Mouse (Mus musculus) kidney, adult 2 months (tissue): ENCODE measurements around the gene Nacc1. TPM values are rescaled to one million over a fixed set of nuclear protein-coding genes. Genes with fewer than 3 reads are reported as not detected.
A peak's percentile ranks its signal among the peaks of the same experiment; 100 is the strongest.

Source experiments
- DNase-seq: peaks from one replicate; pipeline ENCODE4 v3.0.0; 2021
- H3K27ac ChIP-seq: fragments of 200-500 bp; 2 replicates; pipeline ENCODE4 v1.5.1; 2012; ENCODE audit warnings: low read depth, low read length, control low read depth, inconsistent platforms; ENCODE audit not compliant: insufficient read depth
- H3K27me3 ChIP-seq: fragments of 200-500 bp; replicated peaks from 2 replicates; pipeline ENCODE4 v1.6.1; 2012; ENCODE audit warnings: mild to moderate bottlenecking, moderate library complexity, low read length, inconsistent platforms; ENCODE audit not compliant: control insufficient read depth, insufficient read depth
- H3K36me3 ChIP-seq: fragments of 200-500 bp; 2 replicates; pipeline ENCODE4 v1.6.1; 2012; ENCODE audit warnings: mild to moderate bottlenecking, moderate library complexity, low read length, inconsistent platforms; ENCODE audit not compliant: control insufficient read depth, insufficient read depth
- H3K4me1 ChIP-seq: fragments of 200-500 bp; 2 replicates; pipeline ENCODE4 v1.6.1; 2011; ENCODE audit warnings: low read length; ENCODE audit not compliant: control insufficient read depth, insufficient read depth
- H3K4me3 ChIP-seq: fragments of 200-500 bp; 2 replicates; pipeline ENCODE4 v1.5.1; 2011; ENCODE audit warnings: mild to moderate bottlenecking, low read depth, low read length, control low read depth; ENCODE audit not compliant: insufficient read depth
- CTCF ChIP-seq: fragments of 200-500 bp; conservative IDR thresholded peaks from 2 replicates; pipeline ENCODE4 v1.5.1; 2011; ENCODE audit warnings: low read depth, mild to moderate bottlenecking, control low read depth, low read length, moderate library complexity, mixed read lengths; ENCODE audit not compliant: insufficient read depth, insufficient read length
- POLR2A ChIP-seq: fragments of 200-500 bp; IDR thresholded peaks from one replicate; pipeline ENCODE4 v1.6.1; 2011; ENCODE audit warnings: low read depth, low read length, control low read depth
- WGBS: fragments of 180-500 bp; shearing (Covaris S2); methylation state at CpG from one replicate; pipeline ENCODE4 v1.1.7; 2018; 5-methylcytosine and 5-hydroxymethylcytosine counted together
- polyA plus RNA-seq: library from polyadenylated mRNA; depleted of rRNA; stranded (reverse); fragments of >200 nt; gene quantifications from 2 replicates; pipeline ENCODE4 v1.2.3, GENCODE M21; 2012

The Nacc1 gene
- polyA plus RNA-seq, 1 experiment = 85.8 TPM

DNA sequence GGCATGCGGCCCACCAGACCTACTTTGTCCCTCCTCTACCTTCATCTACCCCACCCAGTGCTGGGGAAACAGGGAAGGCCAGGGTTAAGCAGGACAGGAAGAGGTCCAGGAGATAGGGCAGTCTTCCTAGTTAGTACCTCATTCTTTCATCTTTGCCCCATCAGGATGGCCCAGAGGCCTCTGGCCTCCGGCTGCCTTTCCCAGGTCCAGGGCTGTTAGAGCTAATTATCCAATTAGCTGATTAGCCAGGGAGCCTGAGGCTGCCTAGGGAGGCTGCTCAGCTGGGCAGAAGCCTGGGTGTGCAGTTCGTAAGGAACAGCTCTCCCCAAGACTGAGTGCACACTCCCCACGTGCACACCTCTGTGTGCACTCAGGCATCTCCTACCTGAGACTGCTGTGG, 25.7 kb upstream of the Nacc1 start:
- Histone ChIP-seq H3K27me3 (no peaks in the 10 kb centered on the region), H3K4me3 (no peak overlapping the region), H3K36me3 (no peaks in the 10 kb centered on the region), H3K27ac (peak overlapping the region; percentile 2; the same call in 1 of the 2 replicates), H3K4me1 (no peaks in the 10 kb centered on the region)
- DNase-seq = no peak
- TF ChIP-seq CTCF (no peak), POLR2A (no peak)
- 62% methylated on average over 4 of the region's 4 CpGs for WGBS

DNA sequence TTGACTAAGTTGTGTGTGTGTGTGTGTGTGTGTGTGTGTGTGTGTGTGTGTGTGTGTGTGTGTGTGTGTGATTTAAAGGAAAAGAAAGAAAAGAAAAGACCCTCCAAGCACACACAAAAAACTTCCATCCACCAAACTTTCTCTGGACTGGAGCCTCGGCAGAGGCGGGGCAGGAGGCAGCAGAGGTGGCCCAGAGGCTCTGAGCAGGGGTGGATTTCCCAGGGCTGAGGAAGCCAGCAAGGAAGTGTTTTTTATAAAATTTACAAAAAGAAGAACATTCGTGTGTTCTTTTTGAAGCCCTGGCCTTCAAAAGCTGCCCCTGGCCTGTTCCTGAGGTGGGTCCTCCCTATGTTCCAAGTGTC, 25.1 kb upstream of the Nacc1 start:
- Histone ChIP-seq H3K4me3 (no peak overlapping the region), H3K36me3 (no peaks in the 10 kb centered on the region), H3K4me1 (no peaks in the 10 kb centered on the region), H3K27me3 (no peaks in the 10 kb centered on the region), H3K27ac (peak overlapping the region; percentile 2; the same call in 1 of the 2 replicates)
- WGBS = 29% methylated on average over 3 of the region's 3 CpGs
- TF ChIP-seq POLR2A (no peak), CTCF (no peak)
- DNase-seq = no peak

DNA sequence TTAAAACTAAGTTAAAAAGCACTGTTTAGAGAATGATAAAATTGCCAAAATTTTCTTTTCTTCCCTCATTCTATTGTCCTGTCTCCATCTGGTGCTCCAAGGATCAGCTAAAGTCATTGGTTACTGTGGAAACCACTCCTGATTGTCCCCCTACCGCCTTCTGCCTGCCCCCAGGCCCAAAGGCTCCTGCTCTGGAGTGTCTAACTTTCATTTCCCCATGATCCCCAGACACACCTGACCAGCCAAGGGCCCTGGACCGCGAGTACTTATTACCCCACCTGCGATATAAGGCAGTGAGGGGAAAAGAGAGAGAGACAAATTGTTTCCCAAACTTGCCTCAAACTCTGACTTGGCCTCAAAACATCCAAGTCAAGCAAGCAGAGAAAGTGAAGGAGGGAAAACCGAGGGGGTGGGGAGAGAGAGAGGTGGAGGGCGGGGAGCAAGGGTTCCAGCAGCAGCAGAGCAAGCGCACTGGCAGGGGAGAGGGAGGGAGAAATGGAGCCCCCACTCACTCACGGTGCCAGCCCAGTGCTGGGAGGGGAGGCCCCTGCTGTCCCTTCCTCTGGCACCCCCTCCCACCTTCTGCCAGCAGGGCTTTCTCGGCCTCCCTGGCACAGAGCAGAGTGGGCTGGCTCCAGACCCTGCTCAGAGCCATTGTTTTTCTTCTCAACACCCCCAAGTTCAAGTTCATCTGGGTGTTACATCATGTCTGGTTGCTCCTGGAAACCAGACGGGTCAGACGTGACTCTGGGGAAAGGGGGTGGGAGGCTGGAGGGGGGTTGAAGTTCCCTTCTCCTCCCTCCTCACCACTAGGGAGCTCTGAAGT, 24.5 kb upstream of the Nacc1 start:
- 33% methylated on average over 11 of the region's 11 CpGs for WGBS
- no peaks in the 10 kb centered on the region for H3K36me3 ChIP-seq
- no peak for DNase-seq
- no peak overlapping the region for H3K4me3 ChIP-seq
- TF ChIP-seq CTCF = no peak
- no peak for TF ChIP-seq POLR2A
- H3K4me1 ChIP-seq = no peaks in the 10 kb centered on the region
- no peaks in the 10 kb centered on the region for H3K27me3 ChIP-seq
- peak overlapping the region; percentile 78 for H3K27ac ChIP-seq

DNA sequence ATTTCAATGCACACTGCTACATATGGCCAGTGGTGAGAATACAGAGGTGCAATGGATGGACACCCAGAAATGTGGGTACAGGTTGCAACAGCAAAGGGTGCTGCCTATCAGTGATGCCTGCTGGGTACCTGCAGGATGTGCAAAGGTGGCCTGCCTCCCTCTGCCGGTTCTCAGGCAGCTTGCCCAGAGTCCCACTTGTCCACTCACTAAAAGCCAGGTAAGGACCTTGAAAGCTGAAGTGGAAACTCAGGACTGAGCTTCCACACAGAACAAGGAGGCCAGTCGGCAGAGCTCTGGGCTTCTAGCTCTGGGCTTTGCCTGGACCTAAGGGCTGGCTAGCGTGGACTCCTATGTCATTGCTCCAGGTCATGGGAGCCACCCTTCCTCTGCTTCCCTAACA, 23.6 kb upstream of the Nacc1 start:
- DNase-seq = no peak
- H3K27ac ChIP-seq = 0 out of 2 replicates have a peak overlapping the region, but pooled peaks have one; percentile 27
- H3K4me3 ChIP-seq = no peak overlapping the region
- TF ChIP-seq POLR2A (no peak), CTCF (no peak)
- no peaks in the 10 kb centered on the region for H3K36me3 ChIP-seq
- H3K4me1 ChIP-seq = no peaks in the 10 kb centered on the region
- 53% methylated on average over 3 of the region's 3 CpGs for WGBS
- H3K27me3 ChIP-seq = no peaks in the 10 kb centered on the region

DNA sequence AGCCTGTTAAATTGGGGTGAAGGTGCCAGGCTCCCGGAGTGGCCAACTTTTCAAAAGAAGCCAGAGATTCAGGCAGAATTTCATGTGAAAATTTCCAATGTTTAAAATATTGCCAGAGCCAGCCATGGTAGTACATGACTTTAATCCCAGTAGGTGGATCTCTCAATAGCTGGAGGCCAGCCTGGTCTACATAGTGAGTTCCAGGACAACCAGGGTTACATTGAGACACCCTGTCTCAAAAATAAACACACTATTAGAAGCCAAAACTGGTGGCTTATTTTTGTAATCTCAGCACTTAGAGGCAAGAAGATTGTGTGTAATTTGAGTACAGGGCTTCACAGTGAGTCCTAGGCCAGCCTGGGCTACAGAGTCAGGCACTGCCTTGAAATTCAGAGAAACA, 22.3 kb upstream of the Nacc1 start:
- 83% methylated on average over 1 of the region's 1 CpGs for WGBS
- H3K27ac ChIP-seq = no peak overlapping the region

DNA sequence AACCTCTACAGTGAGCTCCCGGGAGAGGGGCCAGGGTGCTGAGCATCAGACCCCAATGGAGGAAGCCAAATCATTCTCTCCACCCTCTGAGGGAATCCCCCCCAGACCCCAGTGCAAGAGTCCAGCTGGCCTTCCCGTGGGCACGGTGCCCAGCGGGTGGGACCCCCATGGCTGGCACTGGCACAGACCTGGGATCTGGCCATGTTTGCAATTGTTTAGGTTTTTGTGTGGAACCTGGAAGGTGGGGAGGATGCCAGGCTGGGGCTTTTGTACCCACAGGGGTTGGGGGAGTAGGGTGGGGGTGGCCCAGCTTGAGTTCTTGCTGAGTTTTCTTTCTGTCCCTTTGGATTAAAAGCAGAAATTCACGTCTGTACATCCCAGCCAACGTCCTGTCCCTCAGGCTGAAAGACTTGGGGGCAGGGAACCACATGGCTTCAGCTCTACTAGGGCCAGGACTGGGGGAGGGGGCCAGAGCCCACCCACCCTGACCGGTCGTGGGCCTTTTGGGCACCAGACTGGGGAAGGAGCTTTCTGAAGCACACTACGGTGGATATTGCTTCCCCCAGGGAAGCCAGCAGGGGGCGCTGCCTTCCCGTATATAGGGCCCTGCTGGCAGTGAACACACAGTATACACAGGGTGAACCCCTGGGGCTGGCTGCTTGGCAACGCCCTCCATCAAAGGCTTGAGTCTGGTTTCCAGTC, 21.3 kb upstream of the Nacc1 start:
- Histone ChIP-seq H3K4me1 (no peaks in the 10 kb centered on the region), H3K27ac (no peak overlapping the region), H3K4me3 (no peak overlapping the region), H3K36me3 (no peaks in the 10 kb centered on the region), H3K27me3 (peaks cover 4% of the 10 kb centered on the region; the same call in 1 of the 2 replicates)
- DNase-seq = peak; percentile 88
- peak; percentile 92 for TF ChIP-seq CTCF
- TF ChIP-seq POLR2A = no peak
- WGBS = 26% methylated on average over 12 of the region's 12 CpGs

More for the DNA sequence above, 22.3 kb upstream of the Nacc1 start:
- H3K4me1 ChIP-seq = no peaks in the 10 kb centered on the region
- H3K36me3 ChIP-seq = no peaks in the 10 kb centered on the region
- DNase-seq = no peak
- H3K4me3 ChIP-seq = no peak overlapping the region
- H3K27me3 ChIP-seq = peaks cover 4% of the 10 kb centered on the region; the same call in 1 of the 2 replicates
- TF ChIP-seq POLR2A = no peak
- no peak for TF ChIP-seq CTCF

DNA sequence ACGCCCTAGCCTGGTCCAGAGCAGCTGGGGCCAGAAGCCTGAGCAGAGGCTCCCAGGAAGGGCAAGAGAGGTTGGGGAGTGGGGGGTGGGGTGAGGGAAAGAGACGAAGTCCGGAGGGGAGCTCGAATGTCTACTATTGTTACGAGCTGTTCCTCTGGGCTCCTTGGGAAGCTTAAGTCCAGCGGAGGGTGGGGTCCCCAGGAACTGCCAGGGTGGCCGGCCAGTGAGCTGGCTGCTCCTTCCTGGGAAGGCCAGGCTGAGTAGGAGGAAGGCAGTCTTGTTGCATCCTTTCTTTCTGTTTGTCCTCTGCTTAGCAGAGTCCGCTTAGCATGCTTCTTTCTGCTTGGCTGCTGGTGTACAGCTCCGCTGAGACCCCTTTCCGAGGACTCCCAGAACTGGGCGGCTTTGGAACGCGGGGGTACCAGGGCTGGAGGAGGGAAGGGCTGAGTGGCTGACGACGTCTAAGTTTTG, 20.4 kb upstream of the Nacc1 start:
- H3K36me3 ChIP-seq = no peaks in the 10 kb centered on the region
- TF ChIP-seq POLR2A (no peak), CTCF (no peak)
- H3K4me3 ChIP-seq = no peak overlapping the region
- H3K4me1 ChIP-seq = no peaks in the 10 kb centered on the region
- DNase-seq = no peak
- no peak overlapping the region for H3K27ac ChIP-seq
- 44% methylated on average over 15 of the region's 15 CpGs for WGBS
- peaks cover 4% of the 10 kb centered on the region; the same call in 1 of the 2 replicates for H3K27me3 ChIP-seq
